Mouse (Mus musculus) C2C12 (cell line): ENCODE data around the gene Krtap11-1. TPM values are rescaled to one million over a fixed set of nuclear protein-coding genes. Genes with fewer than 3 reads are reported as not detected.

Source experiments
- H3K27me3 ChIP-seq: one replicate; pipeline ENCODE4 v1.6.1; 2011; ENCODE audit not compliant: control insufficient read depth, insufficient read depth, insufficient read length
- H3K36me3 ChIP-seq: one replicate; pipeline ENCODE4 v1.6.1; 2011; ENCODE audit not compliant: control insufficient read depth, insufficient read depth
- H3K4me3 ChIP-seq: one replicate; pipeline ENCODE4 v1.5.1; 2011; ENCODE audit warnings: mild to moderate bottlenecking, control low read depth; ENCODE audit not compliant: poor library complexity, insufficient read depth, severe bottlenecking
- H3K79me2 ChIP-seq: one replicate; pipeline ENCODE4 v1.6.1; 2011; ENCODE audit not compliant: control insufficient read depth, insufficient read depth
- H3K79me3 ChIP-seq: one replicate; pipeline ENCODE4 v1.6.1; 2011; ENCODE audit warnings: low read depth, control low read depth
- H3ac ChIP-seq: one replicate; pipeline ENCODE3; 2011; ENCODE audit warnings: low read depth; ENCODE audit not compliant: control insufficient read depth, insufficient read length
- CEBPB ChIP-seq: IDR thresholded peaks from one replicate; pipeline ENCODE4 v1.6.1; 2011; ENCODE audit warnings: low read depth, mild to moderate bottlenecking, control low read depth, moderate library complexity
- CTCF ChIP-seq: IDR thresholded peaks from one replicate; pipeline ENCODE4 v1.5.1; 2011; ENCODE audit not compliant: control insufficient read depth, insufficient read depth, insufficient read length
- FOSL1 ChIP-seq: IDR thresholded peaks from one replicate; pipeline ENCODE4 v1.8.0; 2011; ENCODE audit warnings: mild to moderate bottlenecking, low read length; ENCODE audit not compliant: poor library complexity, insufficient read depth, severe bottlenecking
- MAX ChIP-seq: IDR thresholded peaks from one replicate; pipeline ENCODE4 v1.6.1; 2011; ENCODE audit warnings: mild to moderate bottlenecking, control low read depth
- MYOD1 ChIP-seq: IDR thresholded peaks from one replicate; pipeline ENCODE4 v1.6.1; 2011; ENCODE audit warnings: low read depth; ENCODE audit not compliant: control insufficient read depth, insufficient read length
- MYOG ChIP-seq: IDR thresholded peaks from one replicate; pipeline ENCODE4 v1.6.1; 2011; ENCODE audit not compliant: control insufficient read depth, insufficient read length; ENCODE audit errors: extremely low read depth
- USF1 ChIP-seq: IDR thresholded peaks from one replicate; pipeline ENCODE4 v1.6.1; 2011; ENCODE audit warnings: low read depth, mild to moderate bottlenecking, control low read depth, moderate library complexity
- polyA plus RNA-seq: library from polyadenylated mRNA; unstranded; fragments of >200 nt; fragmentation: generic; extraction: Trizol; gene quantifications from one replicate; pipeline ENCODE4 v1.2.1, GENCODE M21; 2012; ENCODE audit warnings: missing spikeins

Krtap11-1 gene
- polyA plus RNA-seq, 1 experiment: not detected

DNA sequence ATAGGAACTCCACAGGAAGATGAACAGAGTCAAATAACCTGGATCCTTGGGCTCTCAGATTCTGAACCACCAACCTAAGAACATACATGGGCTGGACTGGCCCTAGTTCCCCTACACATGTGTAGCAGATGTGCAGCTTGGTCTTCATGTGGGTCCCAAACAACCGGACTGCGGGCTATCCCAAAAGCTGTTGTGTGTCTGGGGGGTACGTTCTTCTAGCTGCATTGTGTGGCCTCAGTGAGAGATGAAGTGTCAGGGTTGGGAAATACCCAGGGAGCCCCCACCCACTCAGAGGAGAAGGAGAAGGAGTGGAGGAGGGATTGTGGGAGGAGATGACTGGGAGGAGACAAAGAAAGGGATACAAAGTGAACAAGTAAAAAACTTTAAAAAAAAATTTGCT lies 36.0 kb upstream of the Krtap11-1 start:
- TF ChIP-seq CEBPB: no peak
- Histone ChIP-seq H3ac (no peak overlapping the region), H3K27me3 (no peaks in the 10 kb centered on the region), H3K79me3 (no peaks in the 10 kb centered on the region), H3K36me3 (no peaks in the 10 kb centered on the region), H3K4me3 (no peak overlapping the region), H3K79me2 (no peaks in the 10 kb centered on the region)

DNA sequence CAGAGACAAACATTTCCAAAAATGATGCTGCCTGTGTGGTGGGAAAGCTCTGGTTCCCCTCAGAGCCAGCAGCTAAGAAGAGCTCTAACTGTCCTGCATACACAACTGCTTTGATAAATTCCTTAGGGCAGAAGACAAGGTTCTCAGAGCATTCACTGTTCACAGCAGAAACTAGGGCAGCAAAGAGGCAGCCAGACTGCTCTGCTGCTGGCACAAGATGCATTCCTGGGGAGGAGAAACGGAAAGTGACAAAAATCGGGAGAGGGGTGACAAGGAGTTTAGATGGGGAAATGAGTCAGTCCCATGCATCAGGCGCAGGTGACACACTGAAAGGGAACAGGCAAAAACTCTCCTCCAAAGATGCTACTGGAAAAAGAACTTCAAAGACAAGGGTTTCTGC lies 16.2 kb upstream of the Krtap11-1 start:
- no peaks in the 10 kb centered on the region for H3K27me3 ChIP-seq
- no peaks in the 10 kb centered on the region for H3K36me3 ChIP-seq
- H3K4me3 ChIP-seq: no peak overlapping the region
- H3K79me3 ChIP-seq: no peaks in the 10 kb centered on the region
- no peak for TF ChIP-seq FOSL1
- no peak for TF ChIP-seq USF1
- TF ChIP-seq MAX: no peak
- no peak for TF ChIP-seq MYOG
- no peak for TF ChIP-seq CEBPB
- no peak for TF ChIP-seq MYOD1
- no peak for TF ChIP-seq CTCF
- H3K79me2 ChIP-seq: no peaks in the 10 kb centered on the region
- H3ac ChIP-seq: no peak overlapping the region

DNA sequence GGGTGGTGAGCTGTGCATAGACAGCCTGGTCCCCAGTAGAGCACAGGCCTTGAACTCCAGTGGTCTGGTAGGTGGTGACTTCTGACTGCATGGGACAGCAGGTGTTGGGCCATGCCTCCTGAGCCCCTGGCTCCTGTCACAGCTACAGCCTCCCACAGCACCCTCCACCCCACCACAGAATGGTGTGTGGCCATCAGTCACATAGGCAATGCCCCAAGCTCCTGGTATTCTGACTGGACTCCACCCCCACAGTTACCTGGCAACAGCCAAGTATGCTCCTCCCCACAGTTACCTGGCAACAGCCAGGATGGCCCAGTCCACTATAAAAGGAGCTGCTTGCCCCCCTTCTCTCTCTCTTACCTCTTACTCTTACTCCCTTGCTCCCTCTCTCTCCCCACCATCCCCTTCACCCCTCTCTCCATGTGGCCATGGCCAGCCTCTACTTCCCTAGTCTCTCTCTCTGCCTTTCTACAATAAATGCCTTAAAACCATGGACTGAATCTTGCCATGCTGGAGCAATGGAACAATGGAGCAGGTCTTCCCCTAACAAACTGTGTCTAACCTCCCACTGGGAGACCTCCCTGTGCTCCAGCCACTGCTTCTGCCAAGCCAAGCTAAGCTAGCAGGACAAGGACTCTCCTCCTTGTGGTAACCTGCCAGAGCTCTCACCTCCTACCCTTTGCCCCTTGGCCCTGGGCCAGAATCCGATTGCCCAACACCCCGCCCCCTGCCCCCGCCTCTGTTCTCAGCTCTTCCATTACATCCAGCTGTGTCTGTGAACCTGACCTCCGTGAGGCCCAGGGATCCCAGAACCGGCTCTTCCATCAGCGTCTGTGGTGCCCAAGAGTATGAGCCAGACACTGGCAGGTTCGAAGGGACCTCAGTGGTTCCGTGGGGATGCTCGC lies 14.9 kb upstream of the Krtap11-1 start:
- Histone ChIP-seq H3ac (no peak overlapping the region), H3K27me3 (no peaks in the 10 kb centered on the region), H3K4me3 (no peak overlapping the region), H3K36me3 (no peaks in the 10 kb centered on the region), H3K79me2 (no peaks in the 10 kb centered on the region), H3K79me3 (no peaks in the 10 kb centered on the region)
- TF ChIP-seq CTCF: no peak
- no peak for TF ChIP-seq MYOD1
- TF ChIP-seq USF1: no peak
- TF ChIP-seq MAX: no peak
- TF ChIP-seq CEBPB: no peak
- TF ChIP-seq MYOG: no peak
- TF ChIP-seq FOSL1: no peak

DNA sequence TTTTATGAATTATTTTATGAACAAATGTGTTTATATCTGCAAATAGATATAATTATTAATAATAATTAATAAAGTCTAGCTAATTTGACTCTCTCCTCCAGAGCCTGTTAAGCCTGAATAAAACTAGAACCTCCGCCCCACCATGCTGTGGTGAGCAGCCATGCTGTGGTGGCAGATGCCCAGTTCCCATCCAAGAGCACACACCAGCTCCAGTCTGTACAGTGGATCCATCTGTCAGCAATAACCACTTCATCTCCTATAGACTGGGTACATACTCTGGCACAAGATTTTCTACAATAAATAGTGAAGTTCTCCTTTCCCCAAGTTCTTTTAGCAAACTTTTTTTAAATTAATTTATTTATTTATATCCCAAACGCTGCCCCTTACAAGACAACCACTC lies 10.7 kb upstream of the Krtap11-1 start:
- Histone ChIP-seq H3K79me3 (no peaks in the 10 kb centered on the region), H3K79me2 (no peaks in the 10 kb centered on the region), H3K27me3 (no peaks in the 10 kb centered on the region), H3K36me3 (no peaks in the 10 kb centered on the region), H3K4me3 (no peak overlapping the region), H3ac (no peak overlapping the region)
- no peak for TF ChIP-seq MAX
- no peak for TF ChIP-seq CEBPB
- TF ChIP-seq MYOG: no peak

DNA sequence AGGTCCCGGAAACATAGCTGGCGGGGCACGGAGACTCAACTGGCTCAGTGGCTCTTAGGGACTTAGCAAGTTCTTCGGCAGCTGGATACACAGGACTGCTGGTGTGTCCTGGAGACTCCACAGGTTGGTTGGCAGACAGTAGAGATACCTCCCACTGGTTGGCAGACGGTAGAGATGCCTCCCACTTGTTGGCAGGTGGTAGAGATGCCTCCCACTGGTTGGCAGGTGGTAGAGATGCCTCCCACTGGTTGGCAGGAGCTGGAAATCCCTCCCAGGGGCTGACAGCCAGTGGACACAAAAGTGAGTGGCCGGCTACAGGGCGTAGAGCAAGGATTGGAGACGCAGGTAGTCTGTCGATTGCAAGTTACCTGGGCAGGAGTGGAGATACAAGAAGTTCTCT lies 467 bp downstream of the Krtap11-1 start:
- H3K79me2 ChIP-seq: no peaks in the 10 kb centered on the region
- no peaks in the 10 kb centered on the region for H3K79me3 ChIP-seq
- H3K27me3 ChIP-seq: no peaks in the 10 kb centered on the region
- H3K4me3 ChIP-seq: no peak overlapping the region
- H3ac ChIP-seq: no peak overlapping the region
- no peaks in the 10 kb centered on the region for H3K36me3 ChIP-seq
- TF ChIP-seq CEBPB (no peak), MYOG (no peak), MAX (no peak), USF1 (no peak), CTCF (no peak), FOSL1 (no peak), MYOD1 (no peak)

DNA sequence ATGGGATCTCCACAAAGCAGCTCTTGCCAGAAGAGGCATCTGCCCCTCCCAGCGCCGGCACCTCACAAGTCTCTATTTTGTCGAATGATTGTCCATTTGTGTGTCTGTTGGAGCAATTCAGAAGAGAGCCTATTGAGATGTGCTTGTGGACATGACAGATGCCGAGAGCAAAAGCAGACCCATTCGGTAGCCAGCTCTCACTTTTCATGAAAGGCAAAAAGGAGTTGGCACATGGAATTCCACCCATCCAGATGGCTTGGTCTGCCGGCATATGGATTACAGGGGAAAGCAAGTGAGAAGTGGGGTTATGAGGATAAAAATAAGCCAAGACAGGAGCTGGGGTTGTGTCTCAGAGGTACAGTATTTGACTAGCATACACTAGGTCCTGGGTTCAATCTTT lies 1.8 kb downstream of the Krtap11-1 start:
- TF ChIP-seq CEBPB: no peak
- no peak for TF ChIP-seq MYOD1
- TF ChIP-seq CTCF: no peak
- no peak for TF ChIP-seq MYOG
- no peak for TF ChIP-seq MAX
- TF ChIP-seq USF1: no peak
- no peak for TF ChIP-seq FOSL1
- H3K27me3 ChIP-seq: no peaks in the 10 kb centered on the region
- H3K36me3 ChIP-seq: no peaks in the 10 kb centered on the region
- H3ac ChIP-seq: no peak overlapping the region
- H3K79me3 ChIP-seq: no peaks in the 10 kb centered on the region
- no peak overlapping the region for H3K4me3 ChIP-seq
- H3K79me2 ChIP-seq: no peaks in the 10 kb centered on the region
